Mouse (Mus musculus) left cerebral cortex, postnatal 25 days (tissue): Measurements from ENCODE around the gene Slc37a1. TPM values are rescaled to one million over a fixed set of nuclear protein-coding genes. Genes with fewer than 3 reads are reported as not detected.

Experiments used
- DNase-seq, 2 experiments: peaks; one replicate each; pipeline ENCODE4 v3.0.0; 2022; ENCODE audit warnings: low spot score in 2 of 2, mixed read lengths in 1 of 2
- intact Hi-C: fragments of 180-260 bp; cut with DNase I; formaldehyde crosslinking; loops from one replicate; pipeline ENCODE4 v1.15.1; 2025
- total RNA-seq, 2 experiments: library from RNA; stranded (reverse); gene quantifications; 2 replicates each; pipeline ENCODE4 v1.2.3; 2021

The Slc37a1 gene
- total RNA-seq, 2 experiments from 2014 or later: 6.7 to 9.9 TPM

DNA sequence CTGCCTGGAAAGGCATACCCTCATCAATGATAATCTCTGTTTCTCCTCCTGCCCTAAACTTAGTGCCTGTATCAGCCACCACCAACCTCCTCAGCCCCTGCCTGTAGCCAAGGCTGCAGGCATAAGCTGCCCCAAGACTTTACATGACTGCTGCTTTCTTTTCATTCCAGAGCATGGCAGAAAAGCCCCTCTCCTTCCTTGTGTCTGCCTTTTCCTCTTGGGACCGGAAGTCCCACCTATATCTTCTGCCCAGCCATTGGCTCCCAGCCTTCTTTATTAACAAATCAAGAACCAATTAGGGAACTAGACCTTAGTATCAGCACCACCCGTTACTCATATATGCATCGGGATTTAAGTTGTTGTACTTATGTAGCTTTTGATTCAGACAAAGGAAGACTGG, 624 bp downstream of the Slc37a1 start:
- no peak for DNase-seq
- intact Hi-C loops: no loop called here

- DNase-seq: no peak
- intact Hi-C loops: no loop called here
Measured at GRCm38 (mm10) chr17:31288999-31289726, 2.6 kb downstream of the Slc37a1 start.

DNA sequence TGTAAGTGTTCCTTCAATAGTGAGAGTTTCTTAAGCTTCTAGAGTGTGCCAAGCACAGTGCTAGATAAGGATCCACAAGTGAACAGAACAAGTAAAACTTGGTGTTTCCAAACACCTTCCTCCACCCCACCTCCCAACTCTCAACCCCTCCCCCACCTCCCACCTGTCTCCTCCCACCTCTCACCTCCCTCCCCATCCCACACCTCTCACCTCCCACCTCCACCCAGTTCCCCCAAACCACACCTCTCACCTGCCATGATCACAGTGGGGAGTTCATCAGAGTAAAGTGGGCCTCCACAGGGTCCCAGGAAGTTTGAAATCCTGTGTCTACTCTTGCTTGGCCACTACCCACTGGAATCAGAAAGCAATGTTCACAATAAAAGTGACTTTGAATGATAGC, 3.7 kb downstream of the Slc37a1 start:
- intact Hi-C loops: no loop called here
- no peak for DNase-seq

GRCm38 (mm10) chr17:31290859-31291258, 4.3 kb downstream of the Slc37a1 start:
- no peak for DNase-seq
- intact Hi-C loops: no loop called here

DNA sequence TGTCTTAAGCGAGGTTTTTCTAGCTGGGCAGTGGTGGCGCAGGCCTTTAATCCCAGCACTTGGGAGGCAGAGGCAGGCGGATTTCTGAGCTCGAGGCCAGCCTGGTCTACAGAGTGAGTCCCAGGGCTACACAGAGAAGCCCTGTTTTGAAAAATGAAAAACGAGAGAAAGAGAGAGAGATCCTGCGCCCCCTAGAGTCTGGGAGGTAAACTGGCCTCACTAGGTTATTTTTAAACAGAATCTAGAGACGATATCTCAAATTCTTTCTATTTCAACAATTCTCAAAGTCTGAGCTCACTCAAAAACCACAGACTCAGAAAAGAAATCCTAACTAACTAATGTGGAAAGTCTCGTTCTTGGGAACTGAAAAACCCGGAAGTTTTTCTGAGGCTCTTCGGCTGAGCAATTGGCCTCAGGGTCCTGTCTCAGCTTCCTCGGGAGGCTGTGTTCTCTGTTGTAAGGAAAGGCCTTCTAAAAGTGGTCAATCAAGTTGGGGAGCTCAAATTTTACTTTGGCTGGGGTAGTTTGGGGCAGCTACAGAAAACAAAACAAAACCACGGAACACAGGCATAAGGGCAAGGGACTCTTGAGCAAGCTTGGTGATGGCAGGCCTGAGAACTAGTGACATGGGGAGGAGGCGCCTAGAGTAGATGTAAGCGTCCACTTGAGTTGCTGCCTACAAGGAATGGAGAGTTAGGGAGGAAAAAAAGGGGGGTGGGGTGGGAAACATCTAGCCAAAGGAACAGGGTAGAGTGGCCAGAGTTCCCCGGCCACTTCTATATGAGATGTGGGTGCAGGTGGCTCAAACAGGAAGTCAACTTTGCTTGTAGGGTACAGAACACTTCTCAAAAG, 8.0 kb downstream of the Slc37a1 start:
- intact Hi-C loops: loop anchor here (1.0 kb wide), 1 partner anchor 40 kb away; no protein-coding TSS in a partner anchor
- DNase-seq: no peak

DNA sequence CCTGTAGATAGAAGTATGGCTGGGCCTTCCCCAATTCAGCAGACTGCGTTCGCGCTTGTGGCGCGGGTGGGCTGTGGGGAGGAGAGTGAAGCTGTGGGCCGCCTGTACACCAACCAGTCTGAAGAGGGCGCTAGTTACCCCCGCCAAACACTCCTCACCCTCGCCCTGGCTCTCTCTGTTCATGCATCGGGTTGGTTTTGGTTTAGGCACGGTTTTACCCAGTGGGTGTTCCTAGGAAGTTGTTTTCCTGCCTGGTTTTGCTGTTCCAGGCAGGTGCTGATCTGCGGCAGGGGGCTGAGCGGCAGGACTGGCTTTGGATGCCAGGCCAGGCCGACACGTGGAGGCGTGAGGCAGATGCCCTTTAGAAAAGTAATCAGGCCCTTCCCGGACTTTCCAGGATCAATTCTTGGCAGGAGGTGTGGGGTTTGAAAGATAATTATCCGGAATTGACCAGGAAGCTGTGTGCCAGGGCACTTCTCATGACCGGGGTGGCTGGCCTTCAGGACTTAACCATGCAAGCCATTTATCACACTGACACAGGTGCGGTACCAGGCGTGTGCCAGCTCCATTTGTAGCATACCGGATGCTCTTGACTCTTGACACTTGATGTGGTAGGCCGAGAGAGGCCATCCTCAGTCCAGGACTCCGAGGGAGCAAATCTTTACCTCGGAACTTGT, 8.8 kb downstream of the Slc37a1 start:
- no peak for DNase-seq
- intact Hi-C loops: no loop called here

- intact Hi-C loops: no loop called here
- DNase-seq: peak; percentile 73 to 82
Measured at GRCm38 (mm10) chr17:31295892-31296781, 9.5 kb downstream of the Slc37a1 start.

GRCm38 (mm10) chr17:31297521-31297939, 10.9 kb downstream of the Slc37a1 start:
- peak in 1 of 2 experiments; percentile 43 for DNase-seq
- intact Hi-C loops: no loop called here

DNA sequence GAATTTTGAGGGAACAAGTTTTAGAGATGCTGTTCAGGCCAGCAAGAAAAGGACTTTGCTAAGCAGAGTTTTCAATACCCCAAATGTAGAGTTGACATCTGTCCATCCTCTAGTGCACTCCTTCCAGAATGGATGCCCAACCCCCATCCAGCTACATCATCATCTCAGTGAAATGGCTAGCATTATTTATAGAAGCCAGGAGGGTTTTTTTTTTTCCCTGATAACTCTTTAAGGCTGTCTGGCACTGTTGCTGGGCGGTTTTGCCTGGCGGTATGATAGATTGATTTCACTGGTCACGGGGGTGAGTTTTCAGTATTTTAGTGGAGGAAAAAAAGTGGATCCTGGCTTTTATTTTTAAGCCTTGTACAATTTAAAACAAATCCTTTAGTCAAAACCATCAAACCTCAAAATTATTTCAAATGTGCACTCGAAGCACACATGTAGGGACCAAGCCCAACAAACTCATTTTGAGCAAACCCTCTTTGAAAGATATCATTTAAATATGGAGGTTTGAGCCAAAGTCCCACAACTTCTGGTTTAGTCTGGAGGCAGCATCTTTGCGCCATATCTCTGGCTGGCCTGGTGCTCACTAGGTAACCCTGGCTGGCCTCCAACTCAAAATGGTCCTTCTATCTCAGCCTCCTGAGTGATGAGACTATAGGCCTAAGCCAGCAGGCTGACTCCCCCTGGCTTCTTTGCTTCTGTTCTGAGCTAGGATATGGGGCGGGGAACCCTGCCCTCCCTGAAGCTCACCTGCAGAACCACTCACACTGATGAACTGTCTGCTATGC, 12.0 kb downstream of the Slc37a1 start:
- intact Hi-C loops: no loop called here
- DNase-seq: no peak

DNA sequence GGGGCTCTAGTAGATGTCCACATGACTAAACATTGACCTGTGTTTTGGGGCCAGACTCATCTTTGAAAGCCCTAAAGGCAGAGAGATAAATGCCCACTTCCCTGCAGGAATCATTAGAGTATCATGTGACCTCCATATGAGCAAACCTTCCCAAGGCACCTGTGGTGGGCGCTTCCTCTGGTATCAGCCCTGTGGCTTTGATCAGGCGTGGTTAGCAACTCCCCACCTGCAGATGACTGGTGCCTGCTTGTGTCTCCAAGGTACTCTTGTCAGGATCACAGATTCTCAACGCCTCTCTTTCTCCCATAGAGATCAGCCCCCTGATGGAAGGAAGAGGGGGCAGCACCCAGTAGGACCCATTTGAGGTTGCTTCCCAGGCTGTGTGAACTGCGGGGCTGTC, 13.4 kb downstream of the Slc37a1 start:
- DNase-seq: no peak
- intact Hi-C loops: no loop called here

DNA sequence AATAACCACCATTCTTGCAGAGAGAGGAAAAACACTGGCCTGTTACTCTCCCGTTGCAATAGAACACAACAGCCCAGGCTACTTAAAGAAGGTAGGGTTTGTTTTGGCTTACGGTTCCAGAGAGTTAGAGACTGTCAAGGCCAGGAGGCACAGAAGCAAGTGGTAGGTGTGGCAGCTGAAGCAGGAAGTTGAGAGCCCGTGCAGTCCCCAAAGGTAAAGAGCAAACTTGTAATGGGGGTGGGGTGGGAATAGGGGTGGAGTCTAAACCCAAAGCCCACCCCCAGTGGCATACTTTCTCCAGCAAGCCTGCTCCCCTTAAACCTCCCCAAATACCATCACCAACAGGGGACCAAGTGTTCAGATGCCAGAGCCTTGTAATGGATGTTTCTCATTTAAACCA, 14.1 kb downstream of the Slc37a1 start:
- no peak for DNase-seq
- intact Hi-C loops: no loop called here

- no peak for DNase-seq
- intact Hi-C loops: no loop called here
Measured at GRCm38 (mm10) chr17:31303401-31303800, 16.8 kb downstream of the Slc37a1 start.

- intact Hi-C loops: no loop called here
Measured at GRCm38 (mm10) chr17:31304895-31305775, 18.5 kb downstream of the Slc37a1 start.

DNA sequence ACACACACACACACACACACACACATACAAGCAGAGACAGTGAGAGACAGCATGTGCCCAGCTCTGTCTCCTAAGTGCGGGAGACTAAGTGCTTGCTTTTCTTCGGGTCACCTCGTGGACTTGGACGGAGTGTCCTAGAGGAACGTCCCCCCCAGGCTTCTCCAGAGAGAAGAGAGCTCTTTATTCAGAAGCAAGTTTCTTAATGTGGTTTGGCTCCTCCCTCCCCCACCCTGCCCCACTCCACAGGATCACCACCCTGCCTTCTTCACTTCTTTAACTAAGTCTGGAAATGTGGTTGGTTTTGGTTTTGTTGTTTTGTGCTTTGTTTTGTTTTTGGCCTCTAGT, 19.2 kb downstream of the Slc37a1 start:
- intact Hi-C loops: no loop called here
- no peak for DNase-seq

More at GRCm38 (mm10) chr17:31304895-31305775, 18.5 kb downstream of the Slc37a1 start:
- DNase-seq: no peak

DNA sequence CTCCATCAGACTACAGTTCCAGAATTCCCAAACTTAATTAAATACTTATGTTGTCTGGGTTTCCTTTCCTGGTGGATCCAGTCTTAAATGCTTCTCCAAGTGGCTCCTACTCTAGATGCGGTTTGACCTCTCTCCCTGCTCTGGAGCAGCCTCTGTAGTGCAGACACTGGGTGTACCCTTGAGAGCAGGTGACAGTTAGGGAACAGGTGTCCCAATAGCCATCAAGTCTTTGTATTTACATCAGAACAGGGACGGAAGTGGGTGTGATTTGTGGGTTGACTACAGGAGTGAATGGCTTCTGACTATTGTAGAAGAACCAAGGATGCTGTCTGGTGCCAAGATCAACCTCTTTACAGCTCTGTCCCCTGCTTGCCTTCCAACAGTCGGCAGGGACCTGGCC, 21.2 kb downstream of the Slc37a1 start:
- DNase-seq: no peak
- intact Hi-C loops: no loop called here

DNA sequence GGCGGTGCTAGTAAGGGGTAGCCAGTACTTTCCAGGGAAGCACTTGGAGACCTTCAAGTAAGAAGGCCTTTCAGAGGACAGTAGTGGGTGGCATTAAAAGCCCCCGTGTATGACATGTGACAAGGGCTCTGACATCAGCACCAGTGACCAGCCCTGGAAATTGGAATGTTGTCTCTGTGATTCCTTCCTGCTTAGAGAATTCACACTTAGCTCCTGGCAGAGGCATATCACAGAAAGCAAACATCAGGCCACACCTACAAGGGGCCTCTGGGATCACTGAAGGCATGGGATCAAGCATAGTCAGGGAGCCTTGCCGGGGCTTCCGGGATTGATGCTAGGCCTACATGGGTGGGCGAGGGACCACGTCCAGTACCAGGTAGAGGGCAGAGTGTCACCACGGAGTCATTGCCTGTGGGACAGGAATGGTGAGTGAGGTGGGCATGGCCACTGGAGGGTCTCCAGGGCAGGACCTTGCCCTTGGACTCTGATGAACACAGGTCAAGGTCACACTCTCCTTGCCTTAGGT, 21.8 kb downstream of the Slc37a1 start:
- no peak for DNase-seq
- intact Hi-C loops: no loop called here

GRCm38 (mm10) chr17:31309281-31309793, 22.7 kb downstream of the Slc37a1 start:
- no peak for DNase-seq
- intact Hi-C loops: loop anchor here (1.0 kb wide), 1 partner anchor 55 kb away; no protein-coding TSS in a partner anchor
